In the genomic region with DNA sequence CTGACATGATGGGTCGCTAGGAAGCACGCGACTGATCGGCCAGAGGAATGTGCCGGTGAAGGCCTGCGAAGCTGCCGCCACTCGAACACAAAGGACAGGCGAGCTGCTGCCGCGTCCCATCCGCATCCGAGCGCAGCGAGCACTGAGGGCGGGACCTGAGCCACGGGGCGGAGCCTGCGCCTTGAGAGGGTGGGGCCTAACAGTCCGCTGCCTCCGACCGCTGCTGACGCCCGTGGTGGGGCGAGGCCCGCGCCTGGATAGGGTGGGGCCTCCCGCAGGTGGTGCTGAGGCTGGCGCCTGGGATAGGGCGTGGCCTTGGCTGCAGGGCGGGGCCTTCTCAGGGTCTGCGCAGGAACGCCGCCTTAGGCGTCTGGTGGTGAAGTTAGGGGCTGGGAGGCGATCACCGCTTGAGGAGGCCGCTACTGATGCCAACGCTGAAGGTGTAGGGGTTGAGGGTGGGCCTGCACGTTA, we compare ENCODE assay signal across 7 mouse cellular contexts. TPM values are rescaled to one million over a fixed set of nuclear protein-coding genes. Genes with fewer than 3 reads are reported as not detected.
A peak's percentile ranks its signal among the peaks of the same experiment; 100 is the strongest.
DNase-seq lines count a peak whose midpoint lies in the region; ATAC-seq lines count a peak whose summit lies in the region.

A gene (minus strand): TSS at position 147 of the 471 bp plus-strand sequence.

- ATAC-seq in embryonic facial prominence, embryonic 11.5 days (replicated peaks; ENCODE audit: insufficient number of reproducible peaks, low FRiP score, low TSS enrichment, low read depth), result peak; percentile 94
- peak; percentile 76 for ATAC-seq in granulocyte monocyte progenitor cell, adult 5-6 weeks (replicated peaks; ENCODE audit: poor library complexity, severe bottlenecking)
- peak; percentile 93 for ATAC-seq in midbrain, embryonic 13.5 days

- WGBS in embryonic facial prominence, embryonic 11.5 days, result 0% methylated on average over 40 of the region's 40 CpGs
- WGBS in limb, embryonic 10.5 days, result under 1% methylated on average over 40 of the region's 40 CpGs
- under 1% methylated on average over 40 of the region's 40 CpGs for WGBS in midbrain, embryonic 13.5 days

- no peaks in the 10 kb centered on the region for H3K9me3 ChIP-seq in embryonic facial prominence, embryonic 11.5 days (replicated peaks; ENCODE audit: control insufficient read depth, low read length)
- H3K9me3 ChIP-seq in limb, embryonic 10.5 days (replicated peaks), result no peaks in the 10 kb centered on the region
- H3K9me3 ChIP-seq in midbrain, embryonic 13.5 days, result no peaks in the 10 kb centered on the region

- peaks cover 7% of the 10 kb centered on the region for H3K36me3 ChIP-seq in embryonic facial prominence, embryonic 11.5 days (replicated peaks; ENCODE audit: control insufficient read depth, insufficient read depth, low read depth, low read length)
- peaks cover 36% of the 10 kb centered on the region for H3K36me3 ChIP-seq in limb, embryonic 10.5 days
- peaks cover 21% of the 10 kb centered on the region for H3K36me3 ChIP-seq in midbrain, embryonic 13.5 days

- H3K27ac ChIP-seq in embryonic facial prominence, embryonic 11.5 days (replicated peaks; ENCODE audit: low read depth, low read length), result peak within 1 kb of the TSS; percentile 98
- peak within 1 kb of the TSS; percentile 100 for H3K27ac ChIP-seq in limb, embryonic 10.5 days
- peak within 1 kb of the TSS; percentile 98 for H3K27ac ChIP-seq in midbrain, embryonic 13.5 days

- H3K4me1 ChIP-seq in embryonic facial prominence, embryonic 11.5 days (ENCODE audit: control insufficient read depth, insufficient read depth, low read length), result no peaks in the 10 kb centered on the region; the same call in 1 of the 2 replicates
- H3K4me1 ChIP-seq in limb, embryonic 10.5 days, result peaks cover 35% of the 10 kb centered on the region
- peaks cover 29% of the 10 kb centered on the region for H3K4me1 ChIP-seq in midbrain, embryonic 13.5 days (replicated peaks)

- H3K4me3 ChIP-seq in embryonic facial prominence, embryonic 11.5 days (ENCODE audit: low read depth, low read length), result peak within 1 kb of the TSS; percentile 94
- peak within 1 kb of the TSS; percentile 96 for H3K4me3 ChIP-seq in limb, embryonic 10.5 days
- H3K4me3 ChIP-seq in midbrain, embryonic 13.5 days (replicated peaks), result peak within 1 kb of the TSS; percentile 92

- no peaks in the 10 kb centered on the region for H3K27me3 ChIP-seq in embryonic facial prominence, embryonic 11.5 days (ENCODE audit: control insufficient read depth, insufficient read depth, low read length)
- no peaks in the 10 kb centered on the region for H3K27me3 ChIP-seq in limb, embryonic 10.5 days (ENCODE audit: low read depth, poor library complexity, severe bottlenecking)
- no peaks in the 10 kb centered on the region for H3K27me3 ChIP-seq in midbrain, embryonic 13.5 days

- peak within 1 kb of the TSS; percentile 98 for H3K9ac ChIP-seq in embryonic facial prominence, embryonic 11.5 days (replicated peaks; ENCODE audit: low read length)
- peak within 1 kb of the TSS; percentile 96 for H3K9ac ChIP-seq in midbrain, embryonic 13.5 days (replicated peaks)

- H3K4me2 ChIP-seq in embryonic facial prominence, embryonic 11.5 days (ENCODE audit: low read depth, low read length), result peak within 1 kb of the TSS; percentile 78
- peak within 1 kb of the TSS; percentile 83 for H3K4me2 ChIP-seq in midbrain, embryonic 13.5 days (replicated peaks)

- DNase-seq in adrenal gland, postnatal 14 days, result peak; percentile 98
- DNase-seq in embryonic facial prominence, embryonic 11.5 days (ENCODE audit: low spot score), result peak; percentile 98
- peak; percentile 98 for DNase-seq in kidney, adult 11 months
- DNase-seq in limb, embryonic 10.5 days (ENCODE audit: low spot score), result peak; percentile 95
- DNase-seq in spleen, adult 12 weeks (ENCODE audit: low spot score), result peak; percentile 95

RNA-seq across cellular contexts. Expression of the gene that starts here (rescaled TPM):
- 57.2 and 61.8 TPM in 2 replicates for total RNA-seq in adrenal gland, postnatal 14 days (2021)
- 87.0 and 92.0 TPM in 2 replicates for polyA plus RNA-seq in embryonic facial prominence, embryonic 11.5 days (2014; fragmentation: Nextera tagmentation; extraction: Ambion mirVana)
- 100 and 126 TPM in 2 replicates for total RNA-seq in granulocyte monocyte progenitor cell, adult 5-6 weeks (2014; fragmentation: Nextera tagmentation)
- total RNA-seq in granulocyte monocyte progenitor cell, adult 5-6 weeks (2017), result 64.6 and 66.0 TPM in 2 replicates
- 146 and 157 TPM in 2 replicates for polyA plus RNA-seq in limb, embryonic 10.5 days (2016; fragmentation: Nextera tagmentation; extraction: Ambion mirVana)
- 100 TPM in 2 replicates for polyA plus RNA-seq in midbrain, embryonic 13.5 days (2015; fragmentation: Nextera tagmentation; extraction: Ambion mirVana)

Comparison
In these comparisons a context has a peak if more than half of its experiments do, and no peak if none do; other contexts are left out.
1. Peak in every context shown above with its lines: DNase-seq, ATAC-seq, H3K4me3 ChIP-seq and H3K27ac ChIP-seq.